Mouse (Mus musculus) lung, postnatal 0 days (tissue): ENCODE measurements at regions not wholly inside any gene's neighbourhood (a gene's known extent, or its start where the extent isn't known, plus 50 kb on each side); places are given as distances from the start of the nearest gene placed in this dataset.

Experiments
- CTCF ChIP-seq: IDR thresholded peaks from 2 replicates; pipeline ENCODE4 v1.5.1; 2016; ENCODE audit warnings: antibody characterized with exemption, mild to moderate bottlenecking
- EP300 ChIP-seq: IDR thresholded peaks from 2 replicates; pipeline ENCODE4 v1.6.1; 2016; ENCODE audit warnings: antibody characterized with exemption, mild to moderate bottlenecking, control low read depth

GRCm38 (mm10) chr5:132702573-132702972, 159.4 kb upstream of the Auts2 start:
- TF ChIP-seq CTCF: no peak
- TF ChIP-seq EP300: no peak
